Mouse (Mus musculus): ENCODE results near the gene Cabp7. TPM values are rescaled to one million over a fixed set of nuclear protein-coding genes. Genes with fewer than 3 reads are reported as not detected.
"Not testable (repeated sequence)": the region's sequence is repeated elsewhere in the genome, so short reads cannot be mapped to it uniquely, and the experiment has no call there.

Cabp7 gene
- polyA plus RNA-seq, 1 experiment = not detected

GRCm38 (mm10) chr11:4720393-4720792, 26.2 kb downstream of the Cabp7 start:
- H3K36me3 ChIP-seq (ENCODE audit: control insufficient read depth) = peaks cover 13% of the 10 kb centered on the region
- H3K27me3 ChIP-seq (ENCODE audit: control insufficient read depth) = no peaks in the 10 kb centered on the region
- H3K9me3 ChIP-seq (ENCODE audit: control insufficient read depth, low read length) = no peaks in the 10 kb centered on the region
- no peaks in the 10 kb centered on the region for H3K4me1 ChIP-seq (ENCODE audit: control insufficient read depth)
- TF ChIP-seq GATA1 (IDR thresholded peaks at IDR 0.05; ENCODE audit: low read length) (no peak), TAL1 (IDR thresholded peaks at IDR 0.05; ENCODE audit: low read length) (no peak)
- H3K4me3 ChIP-seq (replicated peaks) = no peak overlapping the region

- Histone ChIP-seq H3K36me3 (ENCODE audit: control insufficient read depth) (peaks cover 12% of the 10 kb centered on the region), H3K4me3 (replicated peaks) (no peak overlapping the region), H3K27me3 (ENCODE audit: control insufficient read depth) (no peaks in the 10 kb centered on the region), H3K9me3 (ENCODE audit: control insufficient read depth, low read length) (no peaks in the 10 kb centered on the region), H3K4me1 (ENCODE audit: control insufficient read depth) (no peaks in the 10 kb centered on the region)
- no peak for TF ChIP-seq GATA1 (IDR thresholded peaks at IDR 0.05; ENCODE audit: low read length)
Observed at GRCm38 (mm10) chr11:4719961-4720360, 26.6 kb downstream of the Cabp7 start.

GRCm38 (mm10) chr11:4718548-4718947, 28.0 kb downstream of the Cabp7 start:
- TF ChIP-seq GATA1 (IDR thresholded peaks at IDR 0.05; ENCODE audit: low read length) (no peak), TAL1 (IDR thresholded peaks at IDR 0.05; ENCODE audit: low read length) (no peak)
- Histone ChIP-seq H3K36me3 (ENCODE audit: control insufficient read depth) (peaks cover 3% of the 10 kb centered on the region; the same call in 1 of the 2 replicates), H3K9me3 (ENCODE audit: control insufficient read depth, low read length) (no peaks in the 10 kb centered on the region), H3K27me3 (ENCODE audit: control insufficient read depth) (no peaks in the 10 kb centered on the region), H3K4me1 (ENCODE audit: control insufficient read depth) (no peaks in the 10 kb centered on the region), H3K4me3 (replicated peaks) (no peak overlapping the region)

GRCm38 (mm10) chr11:4716530-4717236, 29.9 kb downstream of the Cabp7 start:
- H3K27me3 ChIP-seq (ENCODE audit: control insufficient read depth) = no peaks in the 10 kb centered on the region
- no peaks in the 10 kb centered on the region for H3K9me3 ChIP-seq (ENCODE audit: control insufficient read depth, low read length)
- no peaks in the 10 kb centered on the region for H3K4me1 ChIP-seq (ENCODE audit: control insufficient read depth)
- H3K4me3 ChIP-seq (replicated peaks) = no peak overlapping the region
- no peak for TF ChIP-seq GATA1 (IDR thresholded peaks at IDR 0.05; ENCODE audit: low read length)
- TF ChIP-seq TAL1 (IDR thresholded peaks at IDR 0.05; ENCODE audit: low read length) = no peak
- no peaks in the 10 kb centered on the region for H3K36me3 ChIP-seq (ENCODE audit: control insufficient read depth)

GRCm38 (mm10) chr11:4715596-4715995, 31.0 kb downstream of the Cabp7 start:
- Histone ChIP-seq H3K36me3 (ENCODE audit: control insufficient read depth) (no peaks in the 10 kb centered on the region), H3K4me1 (ENCODE audit: control insufficient read depth) (no peaks in the 10 kb centered on the region), H3K9me3 (ENCODE audit: control insufficient read depth, low read length) (no peaks in the 10 kb centered on the region), H3K4me3 (replicated peaks) (no peak overlapping the region), H3K27me3 (ENCODE audit: control insufficient read depth) (no peaks in the 10 kb centered on the region)
- no peak for TF ChIP-seq GATA1 (IDR thresholded peaks at IDR 0.05; ENCODE audit: low read length)
- TF ChIP-seq TAL1 (IDR thresholded peaks at IDR 0.05; ENCODE audit: low read length) = no peak

- Histone ChIP-seq H3K36me3 (ENCODE audit: control insufficient read depth) (no peaks in the 10 kb centered on the region), H3K4me1 (ENCODE audit: control insufficient read depth) (no peaks in the 10 kb centered on the region), H3K9me3 (ENCODE audit: control insufficient read depth, low read length) (no peaks in the 10 kb centered on the region), H3K27me3 (ENCODE audit: control insufficient read depth) (no peaks in the 10 kb centered on the region), H3K4me3 (replicated peaks) (no peak overlapping the region)
- TF ChIP-seq GATA1 (IDR thresholded peaks at IDR 0.05; ENCODE audit: low read length) (no peak), TAL1 (IDR thresholded peaks at IDR 0.05; ENCODE audit: low read length) (no peak)
Observed at GRCm38 (mm10) chr11:4714727-4715126, 31.9 kb downstream of the Cabp7 start.

GRCm38 (mm10) chr11:4712822-4713221, 33.8 kb downstream of the Cabp7 start:
- TF ChIP-seq TAL1 (IDR thresholded peaks at IDR 0.05; ENCODE audit: low read length) = no peak
- Histone ChIP-seq H3K27me3 (ENCODE audit: control insufficient read depth) (no peaks in the 10 kb centered on the region), H3K36me3 (ENCODE audit: control insufficient read depth) (no peaks in the 10 kb centered on the region), H3K4me3 (replicated peaks) (no peak overlapping the region), H3K9me3 (ENCODE audit: control insufficient read depth, low read length) (no peaks in the 10 kb centered on the region), H3K4me1 (ENCODE audit: control insufficient read depth) (no peaks in the 10 kb centered on the region)

GRCm38 (mm10) chr11:4710188-4710587, 36.4 kb downstream of the Cabp7 start:
- H3K36me3 ChIP-seq (ENCODE audit: control insufficient read depth); H3K27me3 ChIP-seq (ENCODE audit: control insufficient read depth); H3K4me1 ChIP-seq (ENCODE audit: control insufficient read depth); H3K9me3 ChIP-seq (ENCODE audit: control insufficient read depth, low read length); H3K4me3 ChIP-seq (replicated peaks): not testable (repeated sequence)

- Histone ChIP-seq H3K36me3 (ENCODE audit: control insufficient read depth) (peaks cover 26% of the 10 kb centered on the region), H3K9me3 (ENCODE audit: control insufficient read depth, low read length) (no peaks in the 10 kb centered on the region), H3K4me1 (ENCODE audit: control insufficient read depth) (peaks cover 26% of the 10 kb centered on the region), H3K4me3 (replicated peaks) (peak overlapping the region; percentile 68), H3K27me3 (ENCODE audit: control insufficient read depth) (no peaks in the 10 kb centered on the region)
- no peak for TF ChIP-seq GATA1 (IDR thresholded peaks at IDR 0.05; ENCODE audit: low read length)
- TF ChIP-seq TAL1 (IDR thresholded peaks at IDR 0.05; ENCODE audit: low read length) = no peak
Observed at GRCm38 (mm10) chr11:4705178-4705577, 41.4 kb downstream of the Cabp7 start.
